Mouse (Mus musculus): Measurements from ENCODE around the gene Pskh1. TPM values are rescaled to one million over a fixed set of nuclear protein-coding genes. Genes with fewer than 3 reads are reported as not detected.

The Pskh1 gene
- 11.6 and 13.7 TPM in 2 replicates for polyA plus RNA-seq (2015; fragmentation: Nextera tagmentation; extraction: Ambion mirVana)

GRCm38 (mm10) chr8:105900180-105900940 lies at the start of gene Pskh1:
Gene Pskh1, plus strand, starts transcription at chr8:105900441.
- peaks cover 10% of the 10 kb centered on the region for H3K4me1 ChIP-seq
- ATAC-seq (replicated peaks) = peak; percentile 95
- H3K27me3 ChIP-seq (replicated peaks) = no peaks in the 10 kb centered on the region
- peak within 1 kb of the TSS; percentile 72 for H3K4me2 ChIP-seq
- no peaks in the 10 kb centered on the region for H3K9me3 ChIP-seq
- peak within 1 kb of the TSS; percentile 89 for H3K27ac ChIP-seq
- H3K9ac ChIP-seq = peak within 1 kb of the TSS; percentile 83
- peak within 1 kb of the TSS; percentile 90 for H3K4me3 ChIP-seq
- WGBS = under 1% methylated on average over 67 of the region's 68 CpGs
- no peaks in the 10 kb centered on the region for H3K36me3 ChIP-seq (replicated peaks)

GRCm38 (mm10) chr8:105850611-105851010 lies 49.6 kb upstream of the Pskh1 start:
- no peak overlapping the region for H3K27ac ChIP-seq
- H3K4me1 ChIP-seq = peaks cover 11% of the 10 kb centered on the region
- peak overlapping the region; percentile 37 for H3K4me2 ChIP-seq
- peaks cover 23% of the 10 kb centered on the region for H3K36me3 ChIP-seq (replicated peaks)
- peak overlapping the region; percentile 18; the same call in 1 of the 2 replicates for H3K4me3 ChIP-seq
- H3K9ac ChIP-seq = no peak overlapping the region
- H3K9me3 ChIP-seq = no peaks in the 10 kb centered on the region
- no peak for ATAC-seq (replicated peaks)
- H3K27me3 ChIP-seq (replicated peaks) = no peaks in the 10 kb centered on the region
- 72% methylated on average over 7 of the region's 7 CpGs for WGBS

DNA sequence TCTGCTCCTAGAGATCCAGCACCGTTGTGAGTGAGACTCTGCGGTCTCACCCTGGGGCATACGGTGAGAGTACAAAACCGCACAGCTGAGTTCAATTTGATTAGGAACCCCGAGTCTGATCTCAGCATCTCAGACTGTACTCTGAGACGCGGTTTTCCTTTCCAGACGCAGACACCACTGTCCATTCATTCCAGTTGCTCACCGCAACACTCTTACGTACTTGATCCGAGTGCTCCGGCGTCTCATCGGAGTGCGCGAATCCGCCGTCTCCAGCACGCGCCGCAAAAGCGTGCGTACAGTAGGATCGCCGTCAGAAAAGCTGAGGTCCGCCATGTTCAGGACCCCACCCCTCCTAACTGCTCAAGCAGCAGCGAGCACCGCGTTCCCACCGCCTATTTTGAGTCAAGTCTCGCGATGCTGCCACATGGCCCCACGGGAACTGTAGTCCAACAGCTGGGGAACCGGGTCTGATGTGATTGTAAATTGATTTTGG lies 48.5 kb upstream of the Pskh1 start:
- H3K4me3 ChIP-seq = peak overlapping the region; percentile 70
- H3K27ac ChIP-seq = peak overlapping the region; percentile 84
- peaks cover 22% of the 10 kb centered on the region for H3K4me1 ChIP-seq
- no peaks in the 10 kb centered on the region for H3K9me3 ChIP-seq
- H3K27me3 ChIP-seq (replicated peaks) = no peaks in the 10 kb centered on the region
- peak overlapping the region; percentile 66 for H3K9ac ChIP-seq
- H3K36me3 ChIP-seq (replicated peaks) = peaks cover 16% of the 10 kb centered on the region
- peak overlapping the region; percentile 76 for H3K4me2 ChIP-seq
- WGBS = under 1% methylated on average over 34 of the region's 34 CpGs
- peak; percentile 82 for ATAC-seq (replicated peaks)

DNA sequence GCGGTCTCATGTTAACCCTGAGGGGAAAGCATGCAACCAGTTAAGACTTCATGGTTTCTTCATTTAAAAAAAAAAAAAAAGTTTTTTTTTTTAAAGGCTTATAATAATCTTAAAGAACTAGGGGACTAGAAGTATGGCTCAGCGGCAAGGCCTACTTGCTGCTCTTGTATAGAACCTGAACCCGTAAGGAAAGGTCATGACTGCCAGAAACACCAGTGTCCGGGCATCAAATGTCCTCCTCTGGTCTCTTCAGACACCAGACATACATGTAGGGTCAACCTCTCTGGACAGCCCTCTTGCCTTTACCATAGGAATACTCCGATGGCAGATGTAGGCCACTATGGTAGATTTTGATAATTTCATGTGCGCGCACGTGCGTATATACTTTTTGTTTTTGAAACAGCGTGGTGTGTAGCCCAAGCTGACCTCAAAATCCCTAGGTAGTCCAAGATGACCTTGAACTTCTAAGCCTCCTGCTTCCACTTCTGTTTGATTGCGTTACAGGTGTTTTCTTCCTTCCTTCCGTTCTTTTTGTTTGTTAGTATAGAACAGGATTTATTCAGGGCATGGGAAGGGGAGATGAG lies 48.0 kb upstream of the Pskh1 start:
- Histone ChIP-seq H3K4me2 (peak overlapping the region; percentile 76; the same call in 1 of the 2 replicates), H3K9me3 (no peaks in the 10 kb centered on the region), H3K4me3 (peak overlapping the region; percentile 70), H3K4me1 (peaks cover 27% of the 10 kb centered on the region), H3K9ac (no peak overlapping the region), H3K27ac (0 out of 2 replicates have a peak overlapping the region, but pooled peaks have one; percentile 84), H3K36me3 (replicated peaks) (peaks cover 10% of the 10 kb centered on the region), H3K27me3 (replicated peaks) (no peaks in the 10 kb centered on the region)
- WGBS = 80% methylated on average over 12 of the region's 12 CpGs
- no peak for ATAC-seq (replicated peaks)

- Histone ChIP-seq H3K27me3 (replicated peaks) (no peaks in the 10 kb centered on the region), H3K27ac (no peak within 1 kb of the TSS), H3K36me3 (replicated peaks) (peaks cover 6% of the 10 kb centered on the region; the same call in 1 of the 2 replicates), H3K4me2 (peak within 1 kb of the TSS; percentile 76; the same call in 1 of the 2 replicates), H3K9ac (no peak within 1 kb of the TSS), H3K9me3 (no peaks in the 10 kb centered on the region), H3K4me1 (peaks cover 37% of the 10 kb centered on the region), H3K4me3 (peak within 1 kb of the TSS; percentile 70)
- ATAC-seq (replicated peaks) = no peak
- 96% methylated on average over 3 of the region's 3 CpGs for WGBS
Measured at GRCm38 (mm10) chr8:105853178-105853577, 47.1 kb upstream of the Pskh1 start, which contains the start of gene Cenpt. Gene Cenpt, minus strand, starts transcription at chr8:105853278.

GRCm38 (mm10) chr8:105854303-105854702 lies 45.9 kb upstream of the Pskh1 start:
- H3K4me1 ChIP-seq = peaks cover 47% of the 10 kb centered on the region
- H3K9ac ChIP-seq = peak overlapping the region; percentile 21; the same call in 1 of the 2 replicates
- H3K36me3 ChIP-seq (replicated peaks) = no peaks in the 10 kb centered on the region
- no peaks in the 10 kb centered on the region for H3K9me3 ChIP-seq
- ATAC-seq (replicated peaks) = no peak; the same call in 1 of the 2 replicates
- peak overlapping the region; percentile 81 for H3K4me2 ChIP-seq
- peak overlapping the region; percentile 90 for H3K4me3 ChIP-seq
- H3K27me3 ChIP-seq (replicated peaks) = no peaks in the 10 kb centered on the region
- WGBS = 22% methylated on average over 8 of the region's 8 CpGs
- H3K27ac ChIP-seq = peak overlapping the region; percentile 87; the same call in 1 of the 2 replicates

DNA sequence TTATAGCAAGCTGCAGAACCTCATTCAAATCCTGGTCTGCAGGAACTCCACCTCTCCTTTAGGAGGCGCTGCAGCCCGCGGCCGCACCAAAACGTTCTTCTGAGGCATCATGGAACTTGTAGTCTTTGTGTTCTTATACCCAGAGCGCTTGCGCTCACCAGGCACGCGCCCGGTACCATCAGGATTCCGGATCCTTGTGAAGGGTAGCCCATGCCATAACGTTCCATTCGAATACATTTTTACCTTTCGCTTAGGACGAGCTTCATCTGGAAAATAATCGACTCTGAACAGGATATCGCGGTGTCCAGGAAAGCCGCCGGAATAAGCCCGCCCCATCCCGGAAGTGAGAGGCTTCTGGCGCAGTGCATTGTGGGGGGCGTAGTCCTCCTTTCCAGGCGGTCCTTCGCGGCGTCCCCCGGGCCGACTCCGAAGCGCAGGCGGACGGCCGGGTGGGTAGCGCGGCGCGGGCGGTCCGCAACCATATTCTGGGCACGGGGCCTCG lies 45.5 kb upstream of the Pskh1 start, which contains the start of gene Thap11:
Gene Thap11, plus strand, starts transcription at position 418 of the 502 bp plus-strand sequence.
- Histone ChIP-seq H3K27ac (peak within 1 kb of the TSS; percentile 87), H3K9me3 (no peaks in the 10 kb centered on the region), H3K4me2 (peak within 1 kb of the TSS; percentile 81), H3K27me3 (replicated peaks) (no peaks in the 10 kb centered on the region), H3K9ac (peak within 1 kb of the TSS; percentile 82), H3K36me3 (replicated peaks) (no peaks in the 10 kb centered on the region), H3K4me3 (peak within 1 kb of the TSS; percentile 90), H3K4me1 (peaks cover 52% of the 10 kb centered on the region)
- WGBS = under 1% methylated on average over 43 of the region's 43 CpGs
- ATAC-seq (replicated peaks) = peak; percentile 91

- peak overlapping the region; percentile 87 for H3K27ac ChIP-seq
- no peak; the same call in 1 of the 2 replicates for ATAC-seq (replicated peaks)
- H3K27me3 ChIP-seq (replicated peaks) = no peaks in the 10 kb centered on the region
- H3K4me2 ChIP-seq = peak overlapping the region; percentile 81
- H3K4me1 ChIP-seq = peaks cover 53% of the 10 kb centered on the region
- no peaks in the 10 kb centered on the region for H3K9me3 ChIP-seq
- peak overlapping the region; percentile 90 for H3K4me3 ChIP-seq
- H3K36me3 ChIP-seq (replicated peaks) = no peaks in the 10 kb centered on the region
- WGBS = under 1% methylated on average over 71 of the region's 71 CpGs
- H3K9ac ChIP-seq = peak overlapping the region; percentile 82
Measured at GRCm38 (mm10) chr8:105855248-105856167, 44.7 kb upstream of the Pskh1 start.

- ATAC-seq (replicated peaks) = no peak
- Histone ChIP-seq H3K4me3 (peak overlapping the region; percentile 90), H3K27ac (peak overlapping the region; percentile 87; the same call in 1 of the 2 replicates), H3K9me3 (no peaks in the 10 kb centered on the region), H3K4me2 (peak overlapping the region; percentile 81), H3K36me3 (replicated peaks) (no peaks in the 10 kb centered on the region), H3K4me1 (peaks cover 52% of the 10 kb centered on the region), H3K27me3 (replicated peaks) (no peaks in the 10 kb centered on the region), H3K9ac (peak overlapping the region; percentile 82)
- WGBS = 26% methylated on average over 15 of the region's 15 CpGs
Measured at GRCm38 (mm10) chr8:105856168-105856835, 43.9 kb upstream of the Pskh1 start.

DNA sequence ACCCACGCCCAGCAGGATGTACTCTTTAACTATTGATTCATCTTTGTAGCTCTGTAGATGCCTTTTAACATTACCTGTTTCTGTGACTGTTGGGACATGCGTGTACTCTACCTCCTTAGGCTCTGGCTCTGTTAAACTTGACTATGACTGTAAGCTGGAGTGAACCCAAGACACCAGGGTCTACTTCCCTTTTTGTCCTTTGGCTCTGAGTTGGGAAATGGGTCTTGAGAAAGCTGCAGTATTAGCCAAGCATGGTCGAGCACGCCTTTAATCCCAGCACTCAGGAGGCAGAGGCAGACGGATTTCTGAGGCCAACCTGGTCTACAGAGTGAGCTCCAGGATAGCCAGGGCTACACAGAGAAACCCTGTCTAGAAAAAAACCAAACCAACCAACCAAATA lies 41.7 kb upstream of the Pskh1 start:
- Histone ChIP-seq H3K4me2 (no peak overlapping the region), H3K36me3 (replicated peaks) (no peaks in the 10 kb centered on the region), H3K4me1 (peaks cover 69% of the 10 kb centered on the region), H3K9me3 (no peaks in the 10 kb centered on the region), H3K4me3 (no peak overlapping the region), H3K27me3 (replicated peaks) (no peaks in the 10 kb centered on the region), H3K9ac (no peak overlapping the region), H3K27ac (no peak overlapping the region)
- ATAC-seq (replicated peaks) = no peak
- WGBS = 80% methylated on average over 5 of the region's 5 CpGs

DNA sequence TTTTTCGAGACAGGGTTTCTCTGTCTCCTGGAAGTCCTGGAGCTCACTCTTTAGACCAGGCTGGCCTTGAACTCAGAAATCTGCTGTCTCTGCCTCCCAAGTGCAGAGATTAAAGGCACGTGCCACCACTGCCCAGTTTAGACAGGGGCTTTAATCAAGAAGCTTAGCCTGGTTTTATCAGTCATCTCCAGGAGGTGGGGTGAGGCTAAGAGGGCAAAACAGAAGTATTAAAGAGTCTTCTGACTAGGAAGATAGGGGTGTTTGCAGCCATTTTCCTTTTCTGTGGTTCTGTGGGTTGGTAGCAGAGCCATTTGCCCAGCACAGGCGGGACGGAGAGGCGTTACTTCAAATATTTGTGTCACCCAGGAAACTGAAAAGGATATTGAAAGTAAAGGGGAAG lies 40.9 kb upstream of the Pskh1 start:
- Histone ChIP-seq H3K4me2 (peak overlapping the region; percentile 88), H3K4me3 (no peak overlapping the region), H3K36me3 (replicated peaks) (no peaks in the 10 kb centered on the region), H3K27ac (no peak overlapping the region), H3K9ac (no peak overlapping the region), H3K9me3 (no peaks in the 10 kb centered on the region), H3K27me3 (replicated peaks) (no peaks in the 10 kb centered on the region), H3K4me1 (peaks cover 75% of the 10 kb centered on the region)
- 71% methylated on average over 5 of the region's 5 CpGs for WGBS
- ATAC-seq (replicated peaks) = no peak

Data from midbrain, embryonic 15.5 days (tissue).